Mouse (Mus musculus) urinary bladder, postnatal 14 days (tissue): ENCODE measurements around the gene Tas2r135.

Experiments used
- DNase-seq: peaks from one replicate; pipeline ENCODE4 v3.0.0; 2021; ENCODE audit warnings: low spot score

Tas2r135 gene

DNA sequence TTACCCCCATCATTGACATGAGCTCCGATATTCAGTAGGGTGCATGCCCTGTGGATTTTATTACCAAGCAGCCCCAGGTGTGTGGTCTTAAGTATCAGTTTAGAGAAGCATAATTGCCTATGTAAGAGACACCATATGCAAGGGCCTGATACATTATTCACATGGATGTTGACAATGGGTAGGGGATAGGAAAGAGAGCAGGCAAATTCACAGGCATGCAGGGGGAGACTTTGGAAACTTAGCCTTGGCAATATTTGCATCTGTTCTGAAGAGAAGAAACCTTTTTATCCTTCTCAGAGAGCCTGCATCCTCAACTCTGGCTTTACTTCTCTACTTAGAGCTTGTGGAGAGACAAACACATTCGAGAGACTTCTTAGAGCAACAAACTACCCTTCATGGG lies at the start of gene Tas2r135:
Gene Tas2r135, plus strand, starts transcription at position 301 of the 400 bp plus-strand sequence.
- no peak for DNase-seq

DNA sequence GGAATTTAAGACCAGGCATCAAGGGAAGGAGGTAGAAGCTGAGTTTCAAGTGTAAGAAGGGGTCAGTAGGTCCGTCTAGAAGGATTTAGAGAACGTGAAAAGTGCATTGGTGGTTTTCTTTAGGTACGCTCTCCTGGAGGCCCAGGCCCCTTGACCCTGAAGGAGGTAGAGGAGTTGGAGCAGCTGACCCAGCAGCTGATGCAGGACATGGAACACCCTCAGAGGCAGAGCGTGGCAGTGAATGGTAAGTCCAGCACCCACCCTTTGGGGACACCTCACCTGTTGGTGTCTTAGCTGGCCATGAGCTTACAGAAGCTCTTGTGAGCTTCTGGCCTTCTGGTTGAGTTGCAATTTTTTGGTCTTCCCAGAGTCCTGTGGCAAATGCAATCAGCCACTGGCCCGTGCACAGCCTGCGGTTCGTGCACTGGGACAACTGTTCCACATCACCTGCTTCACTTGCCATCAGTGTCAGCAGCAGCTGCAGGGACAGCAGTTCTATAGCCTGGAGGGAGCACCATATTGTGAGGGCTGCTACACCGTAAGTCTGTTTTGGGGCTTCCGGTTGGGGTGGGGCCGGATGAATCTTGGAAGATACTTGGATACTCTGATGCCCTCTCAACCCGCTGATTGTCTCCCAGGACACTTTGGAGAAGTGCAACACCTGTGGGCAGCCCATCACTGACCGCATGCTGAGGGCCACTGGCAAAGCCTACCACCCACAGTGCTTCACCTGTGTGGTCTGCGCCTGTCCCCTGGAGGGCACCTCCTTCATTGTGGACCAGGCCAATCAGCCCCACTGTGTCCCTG lies 49.2 kb upstream of the Tas2r135 start:
- DNase-seq, result no peak

DNA sequence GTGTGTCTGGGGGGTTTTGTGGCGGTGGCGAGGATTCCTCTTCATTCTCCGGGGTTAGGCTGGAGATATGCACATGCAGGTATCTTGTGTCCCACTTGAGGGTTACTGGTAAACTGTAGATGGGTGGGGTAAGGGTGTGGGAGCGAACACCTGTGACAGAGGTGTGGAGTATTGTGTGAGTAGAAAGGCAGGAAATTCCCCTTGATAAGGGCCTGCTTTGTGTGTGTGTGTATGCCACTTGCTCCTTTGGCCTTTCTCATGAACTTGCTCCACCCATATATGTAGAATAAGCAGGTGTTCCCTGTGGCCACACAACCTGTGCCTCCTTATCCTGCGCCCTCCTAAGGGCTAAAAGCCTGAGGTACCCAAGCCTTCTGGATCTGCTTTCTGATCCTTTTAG lies 48.3 kb upstream of the Tas2r135 start:
- DNase-seq, result no peak

DNA sequence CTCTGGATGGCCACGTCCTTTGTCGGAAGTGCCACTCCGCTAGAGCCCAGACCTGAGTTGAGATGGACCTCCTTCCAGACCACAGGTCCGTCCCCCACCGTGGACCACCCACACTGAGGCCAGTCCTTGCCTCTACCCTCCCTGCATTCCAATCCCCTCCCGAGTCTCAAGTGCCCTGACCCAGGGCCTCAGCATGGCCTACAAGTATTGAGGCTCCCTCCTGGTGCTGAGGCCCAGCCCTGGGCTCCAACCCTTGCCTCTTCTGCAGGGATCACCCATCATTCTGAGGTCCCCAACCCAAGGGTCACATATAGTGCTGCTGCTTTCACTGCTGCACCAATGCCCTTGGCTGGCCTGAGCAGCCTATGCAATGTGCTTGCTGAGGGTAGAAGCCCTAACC lies 47.3 kb upstream of the Tas2r135 start:
- no peak for DNase-seq

DNA sequence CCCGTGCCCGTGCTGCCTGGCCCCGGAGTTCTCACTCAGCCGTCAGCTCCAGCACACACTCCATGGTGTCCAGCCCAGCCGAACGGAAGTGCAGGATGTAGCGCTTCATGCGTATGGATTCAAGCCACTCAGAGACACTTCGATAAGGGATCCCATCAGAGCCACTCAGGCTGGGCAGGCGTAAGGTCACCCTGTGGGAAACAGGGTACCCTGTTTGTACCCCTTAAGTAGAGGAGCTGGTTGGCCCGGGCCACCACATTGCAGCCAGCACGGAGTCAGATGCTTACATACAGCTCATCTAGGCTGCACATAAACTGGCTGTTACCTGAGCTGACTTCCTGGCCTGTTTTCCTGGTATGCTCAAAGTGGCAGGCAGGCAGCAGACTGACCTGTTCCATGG lies 46.3 kb upstream of the Tas2r135 start:
- no peak for DNase-seq

DNA sequence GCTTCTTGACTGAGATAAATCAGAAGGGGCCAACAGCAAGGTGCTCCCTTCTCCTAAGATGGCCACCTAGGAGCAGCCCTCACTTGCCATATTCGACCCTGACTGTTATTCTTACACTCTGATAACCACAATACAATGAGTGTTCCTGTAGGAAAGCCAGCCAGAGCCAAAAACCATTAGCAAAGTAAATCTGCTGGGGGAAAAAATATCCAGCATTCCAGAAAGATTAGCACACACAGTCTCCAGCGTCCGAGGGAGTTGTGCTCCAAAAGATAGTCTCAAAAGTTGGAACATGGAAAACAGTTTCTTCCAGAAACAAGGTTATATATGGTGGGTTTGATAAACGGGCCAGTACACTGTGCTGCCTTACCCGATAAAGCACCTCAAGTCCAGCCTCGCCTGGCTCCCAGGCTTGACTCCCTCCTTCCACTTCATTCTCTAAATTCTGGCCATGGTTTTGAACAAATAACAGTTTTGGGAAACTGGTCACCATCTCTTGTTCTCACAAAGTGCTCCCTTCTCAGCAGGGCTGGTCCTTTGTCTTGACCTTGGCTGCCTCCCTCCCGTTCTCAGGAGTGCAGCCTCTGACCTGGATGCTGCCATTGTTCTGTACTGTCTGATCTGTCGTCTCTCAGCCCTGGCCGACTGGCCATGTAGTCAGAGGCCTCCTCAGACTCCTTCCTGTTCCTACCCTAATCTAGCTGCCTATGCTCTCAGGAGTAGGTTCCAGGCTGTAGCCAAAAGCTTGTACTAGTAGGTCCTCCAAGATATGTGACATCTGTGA lies 45.7 kb upstream of the Tas2r135 start:
- DNase-seq, result no peak

DNA sequence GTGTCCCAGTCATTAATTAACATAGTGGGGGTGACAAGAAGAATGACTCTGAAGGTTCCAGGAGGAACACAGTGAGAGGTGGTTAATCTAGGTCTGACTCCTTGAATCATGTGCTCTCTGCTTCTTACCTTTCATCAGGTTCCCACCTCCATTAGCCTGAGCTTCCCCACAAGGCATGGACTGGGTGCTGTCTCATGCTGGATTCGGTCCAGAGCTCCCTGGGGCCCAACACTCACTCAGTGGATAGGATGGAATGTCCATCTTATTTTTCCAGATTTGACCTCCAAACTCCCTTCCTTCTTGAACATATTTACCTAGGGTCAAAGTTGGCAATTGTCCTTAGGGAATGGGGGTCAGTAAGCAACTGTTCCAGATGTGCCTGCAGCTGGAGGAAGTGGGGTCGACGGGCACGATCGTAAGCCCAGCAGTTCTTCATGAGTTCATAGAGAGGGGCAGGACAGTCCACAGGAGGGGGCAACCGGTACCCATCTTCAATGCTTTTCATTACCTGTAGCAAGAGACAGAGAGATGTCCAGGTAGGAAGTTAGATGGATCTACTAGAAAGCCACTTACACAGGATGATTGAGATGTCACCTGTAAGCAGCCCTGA lies 44.9 kb upstream of the Tas2r135 start:
- no peak for DNase-seq

DNA sequence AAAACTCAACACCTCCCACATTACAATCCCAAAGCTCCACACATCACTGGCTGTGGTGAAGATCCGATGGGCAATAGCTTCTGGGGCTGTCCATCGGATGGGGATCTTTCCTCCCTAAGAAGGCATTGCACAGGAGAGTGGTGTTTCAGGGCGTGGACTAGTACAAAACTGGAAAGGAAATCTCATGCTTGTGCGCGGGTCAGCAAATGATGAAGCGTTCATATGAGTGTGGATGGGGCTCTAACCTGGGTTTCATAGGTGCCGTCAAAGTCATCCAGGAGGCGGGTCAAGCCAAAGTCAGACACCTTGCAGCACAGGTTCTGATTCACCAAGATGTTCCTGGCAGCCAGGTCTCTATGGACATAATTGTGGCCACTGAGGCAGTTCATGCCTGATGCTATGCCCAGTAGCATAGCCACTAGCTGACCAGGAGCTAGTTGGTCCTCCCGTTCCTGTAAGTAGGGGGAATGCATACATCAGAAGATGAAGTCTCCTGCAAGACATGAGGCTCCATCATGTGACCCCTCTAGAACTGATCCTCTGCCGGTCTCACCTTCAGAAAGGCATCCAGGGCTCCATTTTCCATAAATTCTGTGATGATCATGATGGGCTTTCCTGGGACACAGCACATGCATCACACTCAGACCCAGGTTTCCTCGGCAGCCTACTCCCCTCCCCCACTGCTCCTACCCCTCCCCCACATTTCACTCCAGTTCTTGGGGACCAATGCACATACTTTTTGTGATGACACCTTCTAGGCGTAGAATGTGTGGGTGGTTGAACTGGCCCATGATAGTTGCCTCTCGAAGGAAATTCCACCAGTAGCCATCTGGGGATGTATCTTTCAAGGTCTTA lies 44.0 kb upstream of the Tas2r135 start:
- DNase-seq, result no peak

DNA sequence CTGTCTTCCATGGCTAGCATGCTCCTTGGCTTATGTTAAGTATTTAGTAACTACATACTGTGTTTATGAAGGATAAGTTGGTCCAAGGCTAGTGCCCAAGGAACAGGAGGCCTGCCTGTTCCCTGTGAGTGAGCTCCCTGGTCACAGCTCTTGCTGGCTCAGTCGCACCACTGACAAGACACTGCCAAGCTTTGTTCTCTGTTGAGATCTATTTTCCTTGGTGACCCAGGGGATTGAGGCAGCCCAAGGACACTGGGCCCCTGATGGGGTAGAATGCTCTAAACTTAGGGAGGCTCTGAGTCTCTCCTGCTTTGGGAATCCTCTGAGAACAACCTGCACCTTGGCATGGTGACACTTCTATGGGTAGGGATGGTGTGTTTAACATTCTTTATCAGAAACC lies 43.2 kb upstream of the Tas2r135 start:
- DNase-seq, result no peak

DNA sequence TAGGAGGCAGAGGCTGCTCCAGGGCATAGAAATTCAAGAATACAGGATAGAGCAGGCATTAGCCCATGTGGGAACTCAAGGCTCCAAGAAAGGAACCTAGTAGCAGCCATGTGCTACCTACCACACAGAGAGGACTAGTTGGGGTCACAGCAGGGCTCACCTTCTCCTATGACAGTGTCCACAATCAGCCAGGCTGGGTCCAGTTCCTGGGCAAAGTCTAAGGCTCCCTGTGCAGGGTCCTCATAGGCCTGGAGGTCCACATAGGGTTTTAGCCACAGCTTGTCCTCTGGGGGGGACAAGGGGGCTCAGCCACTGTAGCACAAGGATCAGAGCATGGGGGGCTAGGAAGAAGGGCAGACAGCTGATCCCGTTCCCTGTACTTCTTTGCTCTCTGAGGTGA lies 42.7 kb upstream of the Tas2r135 start:
- DNase-seq, result no peak

DNA sequence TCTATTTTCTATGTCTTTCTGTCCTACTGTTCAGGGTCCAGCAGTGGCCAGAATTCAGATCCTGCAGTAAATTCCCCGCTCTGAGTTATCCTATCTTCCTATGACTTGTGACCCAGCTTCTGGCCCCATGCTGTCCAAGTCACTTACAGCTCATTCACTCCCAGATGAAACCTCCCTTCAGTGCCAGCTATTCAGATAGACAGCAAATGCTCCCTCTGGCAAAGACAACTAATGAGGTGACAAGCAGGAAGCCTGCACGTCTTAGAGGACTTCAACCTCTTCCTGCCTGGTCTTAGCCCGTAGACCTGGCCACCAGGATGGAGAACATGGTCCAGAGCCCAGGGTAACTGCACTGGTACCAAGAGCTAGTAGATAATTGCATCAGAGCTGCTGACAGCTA lies 42.3 kb upstream of the Tas2r135 start:
- no peak for DNase-seq

DNA sequence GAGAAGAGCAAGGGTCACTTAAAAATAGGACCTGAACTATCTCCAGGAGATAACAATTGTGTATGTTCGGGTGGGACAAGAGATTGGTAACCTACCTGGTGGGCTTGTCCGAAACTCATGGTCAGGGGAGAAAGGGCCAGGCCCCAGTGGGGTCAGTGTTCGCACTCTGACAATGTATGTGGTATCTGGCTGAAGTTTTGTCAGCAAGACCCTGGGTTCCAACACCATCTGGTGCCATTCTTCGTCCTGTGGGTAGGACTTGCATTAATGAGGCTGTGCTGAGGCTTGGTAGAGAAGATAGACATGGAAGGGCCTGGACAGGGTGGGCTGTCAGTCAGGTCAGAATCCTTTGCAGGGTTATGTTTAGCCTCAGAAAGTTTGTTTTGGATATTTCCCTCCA lies 41.2 kb upstream of the Tas2r135 start:
- DNase-seq, result no peak

DNA sequence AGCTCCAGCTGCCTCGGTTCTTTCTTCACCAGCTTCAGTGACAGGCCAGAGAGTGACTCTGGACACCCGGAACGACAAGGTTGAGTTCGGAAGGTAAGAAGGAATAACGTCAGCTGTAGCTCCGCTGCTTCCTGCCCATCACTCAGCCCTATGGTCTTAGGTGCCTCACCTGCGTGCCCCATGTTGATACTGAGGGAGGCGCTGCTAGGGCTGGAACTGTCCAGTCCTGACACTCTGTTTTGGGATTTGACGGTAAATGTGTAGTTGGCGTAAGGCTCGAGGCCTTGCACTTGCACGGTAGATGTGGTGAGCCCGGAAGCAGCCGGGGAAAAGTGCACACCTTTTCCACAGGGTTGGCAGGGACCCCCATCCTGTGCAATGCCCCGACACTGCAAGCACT lies 40.6 kb upstream of the Tas2r135 start:
- no peak for DNase-seq

DNA sequence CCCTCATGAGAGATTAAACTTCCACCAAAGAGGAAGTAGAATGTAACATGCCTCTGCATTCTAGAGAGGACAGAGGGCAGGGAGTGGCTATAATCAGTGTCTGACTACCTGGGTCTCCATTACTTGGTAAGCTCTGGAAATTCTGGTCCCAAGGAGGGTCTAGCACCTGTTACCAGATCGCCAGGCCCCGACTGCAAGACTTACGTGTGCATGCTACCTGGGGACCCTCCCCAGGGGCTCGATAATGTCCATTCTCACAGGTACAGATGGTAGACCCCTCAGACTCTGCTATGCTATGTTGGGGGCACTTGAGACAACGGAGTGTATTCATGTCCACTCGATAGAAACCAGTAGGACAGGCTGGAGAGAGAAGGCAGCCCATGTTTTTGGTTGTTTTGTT lies 40.0 kb upstream of the Tas2r135 start:
- no peak for DNase-seq

DNA sequence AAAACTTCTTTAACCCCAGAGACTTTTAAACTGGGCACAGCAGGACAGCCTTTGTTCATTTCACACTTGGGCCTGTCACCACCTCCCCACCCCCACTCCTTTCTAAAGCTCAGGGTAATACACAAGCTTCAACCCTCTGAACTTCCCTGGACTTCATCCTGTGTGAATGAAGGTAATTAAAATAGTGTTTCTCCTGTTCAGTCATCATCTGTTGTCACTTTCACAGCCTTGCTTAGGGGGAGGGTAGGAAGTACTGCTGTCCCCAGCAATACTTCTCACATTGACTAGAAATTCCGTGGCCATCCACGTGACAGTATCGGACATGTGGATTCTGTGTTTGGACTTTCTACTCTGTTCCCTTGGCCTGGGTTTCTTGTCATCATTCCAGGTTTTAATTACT lies 35.4 kb upstream of the Tas2r135 start:
- no peak for DNase-seq

DNA sequence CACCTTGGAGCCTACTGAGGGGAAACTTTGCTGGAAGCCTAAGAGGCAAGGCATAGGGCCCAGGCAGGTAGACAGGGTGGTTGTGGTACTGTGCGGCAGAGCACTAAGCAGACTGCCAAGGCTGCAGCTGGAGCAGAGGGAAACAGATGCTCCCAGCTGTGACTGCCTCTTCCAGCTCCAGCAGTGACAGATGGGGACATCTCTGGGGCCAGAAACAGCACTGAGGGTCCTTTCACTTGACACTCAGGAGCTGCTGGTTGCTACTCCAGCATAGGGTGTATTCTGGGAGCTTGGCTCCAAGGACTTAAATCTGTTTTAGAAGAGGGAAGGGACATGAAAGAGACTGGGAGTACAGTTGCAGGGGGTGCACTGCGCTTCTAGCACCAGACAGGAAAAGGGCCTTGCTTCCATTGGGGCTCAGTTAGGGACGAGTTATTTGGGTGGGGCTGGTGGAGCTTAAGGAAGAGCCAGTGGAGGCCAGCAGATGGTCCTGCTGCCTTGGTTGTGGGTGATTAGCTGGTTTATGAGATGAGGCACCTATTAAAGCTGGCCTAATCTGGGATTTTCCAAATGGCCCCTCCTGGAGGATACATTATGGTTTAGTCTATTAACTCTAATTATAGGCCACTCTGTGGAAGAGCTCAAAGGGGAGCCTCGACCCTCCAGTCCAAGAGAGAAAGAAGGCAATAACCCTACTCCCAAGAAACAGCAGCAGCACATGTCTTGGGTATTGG lies 34.4 kb upstream of the Tas2r135 start:
- DNase-seq, result no peak

DNA sequence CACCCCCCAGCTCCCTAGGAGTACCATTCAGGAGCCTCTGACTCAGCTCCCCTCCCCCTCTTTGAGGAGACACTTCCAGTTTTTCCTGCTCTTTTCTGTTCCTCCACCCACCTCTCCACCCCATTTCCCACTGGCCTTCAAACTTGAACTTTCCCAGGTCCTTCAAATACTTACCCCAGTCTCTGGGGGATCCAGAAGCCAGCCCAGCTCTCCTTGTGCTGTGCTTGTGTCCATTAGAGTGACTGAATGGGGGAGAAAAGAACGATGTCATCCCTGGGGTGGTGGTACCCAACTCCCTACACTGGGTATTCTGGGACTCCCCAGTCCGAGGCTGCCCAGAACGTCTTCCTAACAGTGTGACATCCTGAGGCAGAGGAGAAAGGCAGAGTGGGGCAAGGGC lies 33.2 kb upstream of the Tas2r135 start:
- DNase-seq, result no peak

DNA sequence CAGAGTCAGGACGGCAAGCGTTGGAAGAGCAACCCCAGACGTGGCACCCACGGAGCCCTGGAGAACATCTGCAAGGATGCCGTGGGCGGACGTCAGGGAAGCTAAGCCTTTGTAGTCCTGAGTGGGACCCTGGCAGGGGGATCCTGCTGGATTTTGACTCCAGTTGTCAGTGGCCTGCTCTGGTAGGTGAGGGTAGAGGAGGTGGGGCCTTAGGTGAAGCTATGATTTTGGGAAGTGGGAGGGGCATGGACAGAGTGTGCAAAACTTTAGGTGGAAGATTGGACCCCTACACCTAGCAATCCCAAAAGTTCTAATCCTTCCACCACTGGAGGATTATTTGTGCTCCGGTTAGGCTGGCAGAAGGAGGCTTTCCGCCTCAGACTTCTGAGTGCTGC lies 32.8 kb upstream of the Tas2r135 start:
- DNase-seq, result no peak

DNA sequence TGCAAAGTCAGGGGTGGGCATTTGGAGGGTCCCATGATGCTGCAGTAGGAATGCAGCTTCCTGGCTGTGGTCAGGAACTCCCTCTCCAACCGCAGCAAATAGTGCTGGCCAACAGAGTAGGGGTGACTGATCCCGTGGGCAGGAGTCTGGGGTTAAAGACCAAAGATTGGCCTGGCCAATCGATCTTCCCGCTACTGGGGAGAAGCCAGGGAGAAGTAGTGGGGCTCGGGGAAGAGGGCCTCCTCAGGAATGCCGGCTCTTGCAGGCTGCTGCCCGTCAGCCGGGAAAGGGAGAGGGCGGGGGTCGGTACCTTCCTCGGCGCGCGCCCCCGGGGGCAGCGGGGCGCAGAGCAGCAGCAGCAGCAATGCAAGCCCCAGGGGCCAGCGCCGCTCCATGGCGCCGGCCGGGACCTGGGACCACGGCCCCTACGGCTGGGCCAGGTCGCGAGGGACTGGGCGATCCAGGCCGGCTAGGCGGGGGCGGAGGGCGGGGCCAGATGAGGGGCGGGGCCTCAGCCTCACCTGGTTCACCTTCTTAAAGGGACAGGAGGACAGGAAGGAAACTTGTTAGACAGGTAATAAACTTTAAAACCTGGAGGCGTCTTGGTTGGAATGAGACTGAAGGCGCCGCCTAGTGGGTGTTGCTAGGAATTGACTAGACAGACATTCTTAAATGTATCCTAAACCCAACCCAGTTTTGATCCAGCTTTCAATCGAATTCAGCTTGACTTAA lies 32.3 kb upstream of the Tas2r135 start, which contains the start of gene Epha1:
Gene Epha1, minus strand, starts transcription at position 453 of the 732 bp plus-strand sequence.
- peak; percentile 84 for DNase-seq

DNA sequence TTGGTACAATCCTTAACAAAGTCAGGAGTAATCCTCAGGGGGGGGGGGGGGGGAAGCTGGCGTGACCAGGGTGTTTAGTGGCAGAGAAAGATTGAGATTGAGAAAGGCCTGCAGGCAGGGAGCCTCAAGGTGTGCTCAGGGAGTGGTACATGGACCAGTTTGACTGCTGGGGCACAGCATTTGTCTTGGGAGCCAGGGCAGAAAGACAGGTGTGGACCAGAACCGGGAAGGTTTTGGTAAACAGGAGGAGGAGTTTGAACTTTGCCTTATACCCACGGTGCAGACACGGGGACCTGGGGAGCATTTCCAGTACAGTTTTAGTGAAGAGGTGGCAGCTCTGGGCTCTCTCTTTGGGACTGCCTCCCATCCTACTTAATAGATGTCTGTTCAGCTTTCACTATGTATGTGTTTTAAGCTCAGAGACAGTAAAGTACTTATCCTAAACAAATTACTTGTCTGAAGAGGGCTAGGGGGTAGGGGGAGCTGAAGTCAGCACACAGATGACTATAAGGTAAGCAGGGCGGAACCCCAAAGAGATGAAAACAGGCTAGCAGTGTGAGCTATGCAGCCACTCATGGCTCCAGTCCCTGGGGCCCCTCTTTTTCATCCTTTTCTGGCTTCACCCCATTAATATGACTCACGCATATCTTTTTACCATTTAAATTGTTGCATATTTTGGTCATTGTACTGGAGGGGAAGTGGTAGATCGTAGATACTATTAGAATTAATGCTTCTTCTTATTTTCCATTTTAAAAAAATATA lies 31.4 kb upstream of the Tas2r135 start:
- DNase-seq, result peak; percentile 55
